Mouse (Mus musculus) MEL (cell line): Measurements from ENCODE around the gene Ankrd66.

Experiments used
- CTCF ChIP-seq, 3 experiments: IDR thresholded peaks in 2 of 3; conservative IDR thresholded peaks in 1 of 3; 2 replicates each; pipeline ENCODE4 v1.5.1; 2011 to 2012; ENCODE audit warnings: low read length in 3 of 3, low read depth in 2 of 3, mild to moderate bottlenecking in 2 of 3, improper control_type of control experiment in 1 of 3, inconsistent platforms in 1 of 3, mixed read lengths in 1 of 3, moderate library complexity in 1 of 3; ENCODE audit not compliant: control insufficient read depth in 1 of 3, insufficient read depth in 1 of 3, poor library complexity in 1 of 3, severe bottlenecking in 1 of 3
- GATA1 ChIP-seq: IDR thresholded peaks from 2 replicates; pipeline ENCODE4 v1.6.1; 2011; ENCODE audit warnings: low read depth, low read length, improper control_type of control experiment
- POLR2A ChIP-seq, 2 experiments: IDR thresholded peaks; 2 replicates each; pipeline ENCODE4 v1.6.1; 2011 to 2012; ENCODE audit warnings: low read length in 2 of 2, mild to moderate bottlenecking in 2 of 2, control low read depth in 1 of 2, improper control_type of control experiment in 1 of 2, low read depth in 1 of 2, moderate library complexity in 1 of 2; ENCODE audit not compliant: control insufficient read depth in 1 of 2, insufficient read depth in 1 of 2, poor library complexity in 1 of 2
- RCOR1 ChIP-seq: IDR thresholded peaks from 2 replicates; pipeline ENCODE4 v1.6.1; 2012; ENCODE audit warnings: low read depth, mild to moderate bottlenecking, inconsistent platforms, low read length, improper control_type of control experiment
- TAL1 ChIP-seq: IDR thresholded peaks from 2 replicates; pipeline ENCODE4 v1.6.1; 2012; ENCODE audit warnings: mild to moderate bottlenecking, inconsistent platforms, low read length, moderate library complexity, mixed read lengths
- USF2 ChIP-seq, 2 experiments: IDR thresholded peaks; 2 replicates each; pipeline ENCODE4 v1.6.1; 2011 to 2012; ENCODE audit warnings: improper control_type of control experiment in 2 of 2, low read length in 2 of 2, borderline replicate concordance in 1 of 2, inconsistent platforms in 1 of 2, low read depth in 1 of 2, mild to moderate bottlenecking in 1 of 2; ENCODE audit not compliant: insufficient read depth in 1 of 2

DNA sequence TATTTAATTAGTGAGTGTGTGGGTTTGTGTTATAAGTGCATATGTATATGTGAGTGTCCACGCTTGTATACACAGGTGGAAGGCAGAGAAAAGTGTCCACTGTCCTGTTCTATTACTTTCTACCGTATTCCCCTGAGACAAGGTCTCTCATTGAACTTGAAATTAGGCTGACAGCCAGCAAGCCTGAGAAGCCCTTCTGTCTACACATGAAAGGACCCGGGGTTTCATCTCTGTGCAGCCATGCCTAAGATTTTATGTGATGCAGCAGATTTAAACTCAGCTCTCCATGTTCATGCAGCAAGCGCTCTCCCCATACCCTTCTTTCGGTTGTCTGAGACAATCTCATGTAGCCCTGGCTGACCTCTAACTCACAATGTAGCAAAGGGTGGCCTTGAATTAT lies 47.1 kb upstream of the Ankrd66 start:
- TF ChIP-seq CTCF (IDR thresholded peaks at IDR 0.05 in 2 of 3, conservative IDR thresholded peaks at IDR 0.05 in 1 of 3; ENCODE audit: control insufficient read depth in 1 of 3, insufficient read depth in 1 of 3, low read depth in 2 of 3, low read length in 3 of 3, poor library complexity in 1 of 3, severe bottlenecking in 1 of 3) (no peak), USF2 (IDR thresholded peaks at IDR 0.05; ENCODE audit: borderline replicate concordance in 1 of 2, insufficient read depth in 1 of 2, low read depth in 1 of 2, low read length in 2 of 2) (no peak), POLR2A (IDR thresholded peaks at IDR 0.05; ENCODE audit: control insufficient read depth in 1 of 2, insufficient read depth in 1 of 2, low read depth in 1 of 2, low read length in 2 of 2, poor library complexity in 1 of 2) (no peak), RCOR1 (no peak), TAL1 (no peak), GATA1 (no peak)
